Mouse (Mus musculus) ES-Bruce4 (cell line): ENCODE measurements around the gene Klhl30. TPM values are rescaled to one million over a fixed set of nuclear protein-coding genes. Genes with fewer than 3 reads are reported as not detected.

Source experiments
- H3K27ac ChIP-seq: 2 replicates; pipeline ENCODE4 v1.5.1; 2012; ENCODE audit warnings: low read length, inconsistent platforms; ENCODE audit not compliant: insufficient read depth
- H3K27me3 ChIP-seq: 2 replicates; pipeline ENCODE4 v1.6.1; 2012; ENCODE audit warnings: mild to moderate bottlenecking, low read length, inconsistent platforms; ENCODE audit not compliant: control insufficient read depth, poor library complexity, insufficient read depth, severe bottlenecking
- H3K36me3 ChIP-seq: 2 replicates; pipeline ENCODE4 v1.6.1; 2012; ENCODE audit warnings: inconsistent platforms, mild to moderate bottlenecking, low read length, moderate library complexity; ENCODE audit not compliant: control insufficient read depth, poor library complexity, insufficient read depth, severe bottlenecking
- H3K4me1 ChIP-seq: one replicate; pipeline ENCODE4 v1.8.1; 2011; ENCODE audit warnings: low read length; ENCODE audit not compliant: control insufficient read depth, insufficient read depth
- H3K4me3 ChIP-seq: 2 replicates; pipeline ENCODE4 v1.5.1; 2011; ENCODE audit warnings: low read depth, mild to moderate bottlenecking, low read length
- H3K9ac ChIP-seq: 2 replicates; pipeline ENCODE4 v1.6.1; 2012; ENCODE audit warnings: low read depth, mild to moderate bottlenecking, inconsistent platforms; ENCODE audit not compliant: poor library complexity, severe bottlenecking
- H3K9me3 ChIP-seq: replicated peaks from 2 replicates; pipeline ENCODE4 v1.6.1; 2012; ENCODE audit warnings: mild to moderate bottlenecking, low read length, inconsistent platforms; ENCODE audit not compliant: control insufficient read depth, poor library complexity, insufficient read depth, severe bottlenecking
- CTCF ChIP-seq: IDR thresholded peaks from one replicate; pipeline ENCODE4 v1.8.1; 2011; ENCODE audit warnings: low read depth, low read length
- EP300 ChIP-seq: IDR thresholded peaks from 2 replicates; pipeline ENCODE4 v1.6.1; 2011; ENCODE audit warnings: low read depth, low read length; ENCODE audit not compliant: insufficient read depth
- POLR2A ChIP-seq: IDR thresholded peaks from one replicate; pipeline ENCODE4 v1.8.1; 2011; ENCODE audit warnings: low read length; ENCODE audit not compliant: insufficient read depth
- polyA plus RNA-seq: library from polyadenylated mRNA; stranded (reverse); fragments of >200 nt; gene quantifications from 2 replicates; pipeline ENCODE4 v1.2.4, GENCODE M21; 2011; ENCODE audit warnings: low read depth; ENCODE audit not compliant: missing spikeins, insufficient read depth, insufficient read length

Klhl30 gene
- polyA plus RNA-seq, 1 experiment: 0.25 TPM

DNA sequence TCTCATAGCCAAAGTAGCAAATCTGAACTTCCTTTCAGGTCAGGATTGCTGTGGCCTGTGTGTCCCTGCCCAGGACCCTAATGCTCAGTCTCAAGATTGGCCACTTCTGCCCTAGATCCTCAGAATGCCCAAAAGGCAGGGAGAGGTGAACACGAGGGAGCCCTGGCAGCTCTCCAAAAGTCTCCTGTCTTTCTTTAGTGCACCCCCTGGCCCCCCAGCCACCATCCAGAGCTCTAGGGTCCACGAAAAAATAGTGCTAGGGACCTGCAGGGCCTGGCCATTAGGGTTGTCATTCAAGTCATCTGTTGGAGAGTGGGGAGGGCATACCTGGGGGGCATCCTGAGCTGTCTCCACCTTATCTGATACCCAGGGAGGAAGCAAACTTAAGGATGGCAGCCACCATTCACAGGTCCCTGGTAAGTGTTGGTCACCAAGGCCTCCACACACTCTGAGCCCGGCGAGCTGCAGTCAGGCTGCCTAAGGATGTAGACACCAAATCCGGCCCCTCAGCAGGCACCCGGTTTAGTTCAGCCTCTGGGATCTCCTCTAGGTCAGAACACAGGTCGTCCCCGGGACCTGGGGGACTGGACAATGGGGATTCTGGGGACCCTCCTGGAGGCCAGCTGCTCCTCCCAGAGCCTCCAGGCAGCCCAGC is 60.9 kb downstream of the Klhl30 start:
- H3K27ac ChIP-seq: no peak overlapping the region
- no peaks in the 10 kb centered on the region for H3K4me1 ChIP-seq
- H3K27me3 ChIP-seq: no peaks in the 10 kb centered on the region
- H3K9me3 ChIP-seq: no peaks in the 10 kb centered on the region
- peak overlapping the region; percentile 75; the same call in 1 of the 2 replicates for H3K4me3 ChIP-seq
- no peaks in the 10 kb centered on the region for H3K36me3 ChIP-seq
- TF ChIP-seq EP300 (no peak), POLR2A (no peak), CTCF (no peak)
- H3K9ac ChIP-seq: no peak overlapping the region

Other genes starting within 250 kb of the Klhl30 start
- gene Rbm44, start 205.9 kb upstream of the Klhl30 start, polyA plus RNA-seq: 8.3 and 11.9 TPM in 2 replicates
- 0.69 TPM in 1 of 2 replicates, not detected in the other for gene Ramp1, start 171.2 kb upstream of the Klhl30 start, polyA plus RNA-seq
- gene Ube2f, start 100.7 kb upstream of the Klhl30 start, polyA plus RNA-seq: 61.7 and 70.9 TPM in 2 replicates
- 18.5 and 19.2 TPM in 2 replicates for gene Scly, start 52.7 kb upstream of the Klhl30 start, polyA plus RNA-seq
- gene Espnl, start 28.9 kb upstream of the Klhl30 start, polyA plus RNA-seq: 0.10 and 0.17 TPM in 2 replicates
- 7.0 and 13.3 TPM in 2 replicates for gene Erfe, start 15.4 kb downstream of the Klhl30 start, polyA plus RNA-seq
- gene Ilkap, start 47.8 kb downstream of the Klhl30 start, polyA plus RNA-seq: 66.3 and 72.1 TPM in 2 replicates
- 13.0 and 15.6 TPM in 2 replicates for gene Hes6, start 63.0 kb downstream of the Klhl30 start, polyA plus RNA-seq
- 0.21 and 0.30 TPM in 2 replicates for gene Per2, start 108.3 kb downstream of the Klhl30 start, polyA plus RNA-seq
- gene Traf3ip1, start 143.6 kb downstream of the Klhl30 start, polyA plus RNA-seq: 12.1 and 15.7 TPM in 2 replicates
- 9.5 and 10.6 TPM in 2 replicates for gene Asb1, start 189.5 kb downstream of the Klhl30 start, polyA plus RNA-seq